Mouse (Mus musculus) heart, adult 18-20 months (tissue): ENCODE measurements around the gene Dgcr8. TPM values are rescaled to one million over a fixed set of nuclear protein-coding genes. Genes with fewer than 3 reads are reported as not detected.

Experiments
- DNase-seq, 2 experiments: peaks; one replicate each; pipeline ENCODE4 v3.0.0; 2021 to 2022; ENCODE audit warnings: mixed read lengths in 1 of 2
- microRNA-seq, 2 experiments: library from miRNA; unstranded; fragments of <30 nt; microRNA quantifications; one replicate each; pipeline ENCODE4 v1.2.0; 2022
- total RNA-seq, 2 experiments: library from RNA; stranded (reverse); gene quantifications; 2 replicates each; pipeline ENCODE4 v1.2.3; 2021

Gene Dgcr8
- total RNA-seq, 2 experiments from 2014 or later = 10.9 to 12.4 TPM

- no peak for DNase-seq
Observed at GRCm38 (mm10) chr16:18220856-18221542, 68.0 kb downstream of the Dgcr8 start.

GRCm38 (mm10) chr16:18220001-18220400 is 69.0 kb downstream of the Dgcr8 start:
- no peak for DNase-seq

DNA sequence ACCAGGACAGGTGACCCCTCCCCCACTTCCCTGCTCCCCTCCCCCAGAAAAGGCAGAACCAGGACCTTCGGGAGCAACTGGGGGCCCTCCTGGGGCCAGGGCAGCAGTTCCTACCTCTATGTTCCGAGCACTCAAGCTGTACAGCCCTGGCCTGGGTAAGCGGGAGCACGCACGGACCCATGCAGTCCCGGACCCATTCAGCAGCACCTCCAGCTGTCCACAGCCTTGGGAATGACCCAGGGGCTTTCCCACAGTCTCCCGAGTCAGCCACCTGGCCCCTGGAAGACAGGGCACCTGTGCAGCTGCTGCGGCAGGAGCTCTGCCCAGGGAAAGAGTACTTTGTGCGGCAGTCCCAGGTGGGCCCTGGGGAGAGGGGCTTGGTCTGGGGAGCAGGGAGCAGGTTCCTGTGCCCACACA is 70.5 kb downstream of the Dgcr8 start:
- DNase-seq = no peak

DNA sequence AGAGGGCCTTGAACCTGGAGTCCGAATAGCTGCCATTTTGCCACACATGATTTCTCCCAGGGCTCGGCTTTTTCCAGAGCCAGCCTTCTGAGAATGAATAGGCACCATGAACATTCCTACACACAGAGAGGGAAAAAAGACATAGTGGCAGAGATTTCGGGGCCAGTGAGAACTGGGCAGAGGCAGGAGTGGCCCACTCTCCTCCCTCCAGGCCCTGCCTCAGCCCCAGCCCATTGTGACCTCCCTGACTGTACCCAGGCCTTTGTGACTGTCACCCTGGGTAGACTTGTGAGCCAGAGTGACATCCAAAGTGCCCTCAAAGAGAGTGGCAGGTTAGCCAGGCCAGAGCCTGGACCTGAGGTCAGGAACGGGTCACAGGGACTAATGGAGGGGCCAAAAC is 71.5 kb downstream of the Dgcr8 start, which contains the start of gene Ccdc188:
Gene Ccdc188 (plus strand): TSS at position 301 of the 400 bp plus-strand sequence.
- no peak for DNase-seq

GRCm38 (mm10) chr16:18214858-18215257 is 74.2 kb downstream of the Dgcr8 start:
- DNase-seq = peak; percentile 34 to 45

- no peak for DNase-seq
Observed at GRCm38 (mm10) chr16:18213689-18214088, 75.4 kb downstream of the Dgcr8 start.

GRCm38 (mm10) chr16:18211417-18212171 is 77.5 kb downstream of the Dgcr8 start:
- DNase-seq = peak; percentile 74 to 92

- peak; percentile 45 to 81 for DNase-seq
Observed at GRCm38 (mm10) chr16:18210701-18211416, 78.2 kb downstream of the Dgcr8 start.

Small RNA genes within 50 kb of the gene (microRNA-seq; reads per million reads assigned to microRNA genes)
- gene Gm24572 (0 reads per million in 2 experiments), gene Mir1306 (129 to 227 reads per million in 2 experiments), gene Mir185 (1,490 to 2,183 reads per million in 2 experiments)

Other genes starting within 250 kb of the Dgcr8 start
- gene Dgcr6, start 236.4 kb downstream of the Dgcr8 start, total RNA-seq = 10 to 100 TPM; 41.8 to 42.0 TPM
- 10 to 100 TPM; 12.3 to 17.9 TPM for gene Prodh, start 199.0 kb downstream of the Dgcr8 start, total RNA-seq
- 1 to 10 TPM; 3.6 to 5.5 TPM for gene Rtn4r, start 161.6 kb downstream of the Dgcr8 start, total RNA-seq
- not detected for gene Ccdc188, start 71.4 kb downstream of the Dgcr8 start, total RNA-seq
- gene Zdhhc8, start 54.1 kb downstream of the Dgcr8 start, total RNA-seq = 10 to 100 TPM; 18.1 to 25.1 TPM
- gene Trmt2a, start 40.6 kb downstream of the Dgcr8 start, total RNA-seq = 10 to 100 TPM; 13.8 to 16.7 TPM
- 10 to 100 TPM; 36.3 to 42.5 TPM for gene Ranbp1, start 40.5 kb downstream of the Dgcr8 start, total RNA-seq
- not detected for gene Gm49776, start 30.9 kb downstream of the Dgcr8 start, total RNA-seq
- 100 to 1,000 TPM; 170 to 176 TPM for gene Tango2, start 58.9 kb upstream of the Dgcr8 start, total RNA-seq
- 10 to 100 TPM; 13.1 to 15.1 TPM for gene Arvcf, start 58.9 kb upstream of the Dgcr8 start, total RNA-seq
- gene Txnrd2, start 137.1 kb upstream of the Dgcr8 start, total RNA-seq = 10 to 100 TPM; 42.9 to 44.4 TPM
- gene Comt, start 137.6 kb upstream of the Dgcr8 start, total RNA-seq = 100 to 1,000 TPM; 123 to 141 TPM
- 1 to 10 TPM; 6.1 to 6.4 TPM for gene Gnb1l, start 209.5 kb upstream of the Dgcr8 start, total RNA-seq
- gene Rtl10, start 209.7 kb upstream of the Dgcr8 start, total RNA-seq = 1 to 10 TPM; 3.9 to 4.1 TPM